Mouse (Mus musculus): ENCODE measurements around the gene Poc1b. TPM values are rescaled to one million over a fixed set of nuclear protein-coding genes. Genes with fewer than 3 reads are reported as not detected.
A peak's percentile ranks its signal among the peaks of the same experiment; 100 is the strongest.

The Poc1b gene
- polyA plus RNA-seq, 1 experiment, result 7.3 TPM

DNA sequence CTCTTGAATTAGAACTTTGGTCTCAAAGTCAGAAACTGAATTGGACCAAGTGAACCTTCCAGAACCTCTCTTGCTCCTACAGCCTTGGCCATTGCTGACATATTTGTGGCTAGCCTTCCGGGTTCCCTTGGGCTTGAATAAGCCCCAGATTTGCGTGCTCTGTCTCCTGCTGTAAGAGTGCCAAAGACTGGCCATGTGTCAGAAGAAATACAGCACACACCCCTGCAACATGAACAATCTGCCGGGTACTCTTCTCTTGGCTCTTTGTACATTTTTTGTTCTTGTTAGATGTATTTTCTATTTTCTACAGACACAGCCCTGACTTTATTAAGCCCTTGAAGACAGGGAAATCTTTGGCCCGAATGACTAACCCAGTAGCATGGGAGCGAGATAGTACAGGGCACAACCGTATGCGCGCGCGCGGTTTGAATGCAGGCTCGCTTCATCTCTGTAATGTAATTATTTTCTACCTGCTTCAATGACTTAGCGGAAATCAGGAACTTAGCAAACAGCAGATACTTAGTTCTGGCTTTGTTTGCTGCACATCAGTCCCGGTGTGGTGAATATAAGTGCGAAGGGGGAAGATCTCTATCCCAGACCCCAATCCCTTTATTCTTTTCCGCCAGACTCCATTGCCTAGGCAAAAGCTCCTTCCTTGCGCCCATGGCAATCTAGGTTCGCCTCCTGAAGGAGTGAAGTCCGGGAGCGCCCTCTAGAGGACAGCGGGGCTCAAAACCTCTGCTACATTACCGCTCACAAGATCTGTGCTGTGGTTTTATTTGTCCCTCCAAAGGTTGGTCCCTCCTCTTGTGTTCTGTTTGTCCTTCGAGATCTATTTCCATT, 22.2 kb upstream of the Poc1b start:
- 45% methylated on average over 23 of the region's 23 CpGs for WGBS
- TF ChIP-seq POLR2A (IDR thresholded peaks at IDR 0.05; ENCODE audit: borderline replicate concordance, extremely low read depth, low read depth, low read length), result no peak
- TF ChIP-seq CTCF (IDR thresholded peaks at IDR 0.05; ENCODE audit: insufficient read depth, low read length), result peak; percentile 88
- Histone ChIP-seq H3K4me1 (ENCODE audit: control insufficient read depth, insufficient read depth, low read length) (no peaks in the 10 kb centered on the region), H3K4me3 (replicated peaks; ENCODE audit: extremely low read depth, low read depth, low read length) (no peak overlapping the region)
- peak; percentile 87 for DNase-seq

- DNase-seq, result no peak
Observed at GRCm38 (mm10) chr10:99085240-99085587, 21.6 kb upstream of the Poc1b start.

GRCm38 (mm10) chr10:99086029-99086428, 20.8 kb upstream of the Poc1b start:
- no peak for DNase-seq
- TF ChIP-seq CTCF (IDR thresholded peaks at IDR 0.05; ENCODE audit: insufficient read depth, low read length), result no peak
- no peak for TF ChIP-seq POLR2A (IDR thresholded peaks at IDR 0.05; ENCODE audit: borderline replicate concordance, extremely low read depth, low read depth, low read length)
- H3K4me1 ChIP-seq (ENCODE audit: control insufficient read depth, insufficient read depth, low read length), result no peaks in the 10 kb centered on the region
- H3K4me3 ChIP-seq (replicated peaks; ENCODE audit: extremely low read depth, low read depth, low read length), result no peak overlapping the region
- 64% methylated on average over 6 of the region's 6 CpGs for WGBS

More at GRCm38 (mm10) chr10:99085240-99085587, 21.6 kb upstream of the Poc1b start:
- Histone ChIP-seq H3K4me1 (ENCODE audit: control insufficient read depth, insufficient read depth, low read length) (no peaks in the 10 kb centered on the region), H3K4me3 (replicated peaks; ENCODE audit: extremely low read depth, low read depth, low read length) (no peak overlapping the region)
- WGBS, result 54% methylated on average over 6 of the region's 6 CpGs
- TF ChIP-seq POLR2A (IDR thresholded peaks at IDR 0.05; ENCODE audit: borderline replicate concordance, extremely low read depth, low read depth, low read length), result no peak
- TF ChIP-seq CTCF (IDR thresholded peaks at IDR 0.05; ENCODE audit: insufficient read depth, low read length), result no peak

DNA sequence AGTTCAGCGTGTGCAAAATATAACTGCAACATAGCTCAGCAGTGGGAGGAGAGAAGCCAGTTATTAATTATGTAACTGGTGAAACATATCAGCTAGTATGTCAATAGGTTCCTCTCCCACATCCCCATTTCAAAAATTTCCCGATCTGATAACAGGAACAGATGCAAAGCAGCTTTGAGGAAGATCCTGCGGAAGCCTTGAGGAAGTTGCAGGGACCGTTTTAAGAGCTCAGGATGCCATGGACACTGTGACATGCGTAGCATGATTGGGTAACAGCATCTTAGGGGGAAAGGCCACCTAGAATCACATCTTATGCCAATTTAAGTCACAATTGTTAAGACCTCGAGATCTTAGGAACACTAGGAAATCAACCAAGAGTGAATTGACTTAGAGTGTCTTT, 16.9 kb upstream of the Poc1b start:
- no peak for DNase-seq
- 54% methylated on average over 6 of the region's 6 CpGs for WGBS
- no peaks in the 10 kb centered on the region for H3K4me1 ChIP-seq (ENCODE audit: control insufficient read depth, insufficient read depth, low read length)
- no peak overlapping the region for H3K4me3 ChIP-seq (replicated peaks; ENCODE audit: extremely low read depth, low read depth, low read length)
- no peak for TF ChIP-seq POLR2A (IDR thresholded peaks at IDR 0.05; ENCODE audit: borderline replicate concordance, extremely low read depth, low read depth, low read length)

- DNase-seq, result no peak
- 74% methylated on average over 2 of the region's 2 CpGs for WGBS
- TF ChIP-seq POLR2A (IDR thresholded peaks at IDR 0.05; ENCODE audit: borderline replicate concordance, extremely low read depth, low read depth, low read length) (no peak), CTCF (IDR thresholded peaks at IDR 0.05; ENCODE audit: insufficient read depth, low read length) (no peak)
- no peak overlapping the region for H3K4me3 ChIP-seq (replicated peaks; ENCODE audit: extremely low read depth, low read depth, low read length)
- no peaks in the 10 kb centered on the region for H3K4me1 ChIP-seq (ENCODE audit: control insufficient read depth, insufficient read depth, low read length)
Observed at GRCm38 (mm10) chr10:99093364-99093763, 13.5 kb upstream of the Poc1b start.

- no peaks in the 10 kb centered on the region for H3K4me1 ChIP-seq (ENCODE audit: control insufficient read depth, insufficient read depth, low read length)
- DNase-seq, result no peak
- WGBS, result 74% methylated on average over 2 of the region's 2 CpGs
- no peak for TF ChIP-seq CTCF (IDR thresholded peaks at IDR 0.05; ENCODE audit: insufficient read depth, low read length)
- TF ChIP-seq POLR2A (IDR thresholded peaks at IDR 0.05; ENCODE audit: borderline replicate concordance, extremely low read depth, low read depth, low read length), result no peak
- H3K4me3 ChIP-seq (replicated peaks; ENCODE audit: extremely low read depth, low read depth, low read length), result no peak overlapping the region
Observed at GRCm38 (mm10) chr10:99095114-99095513, 11.7 kb upstream of the Poc1b start.

DNA sequence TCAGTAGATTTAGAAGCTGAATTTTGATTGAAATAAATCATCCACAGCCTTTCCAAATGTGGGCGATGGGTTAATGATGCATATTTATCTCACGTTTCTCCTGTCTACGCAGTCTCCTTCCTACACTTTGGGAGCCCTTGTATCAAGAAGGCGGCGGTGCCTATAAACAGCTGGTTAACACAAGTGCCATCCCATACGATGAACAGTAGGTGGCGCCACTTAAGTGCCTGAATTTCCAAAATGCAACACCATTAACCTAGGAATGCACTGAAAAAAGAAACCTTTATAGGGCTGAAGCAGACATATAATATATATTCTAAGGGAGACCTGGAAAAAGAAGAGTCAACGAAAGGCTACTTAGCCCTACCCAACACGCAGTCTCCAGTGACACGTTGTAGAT, 9.5 kb upstream of the Poc1b start:
- H3K4me3 ChIP-seq (replicated peaks; ENCODE audit: extremely low read depth, low read depth, low read length), result no peak overlapping the region
- TF ChIP-seq POLR2A (IDR thresholded peaks at IDR 0.05; ENCODE audit: borderline replicate concordance, extremely low read depth, low read depth, low read length) (no peak), CTCF (IDR thresholded peaks at IDR 0.05; ENCODE audit: insufficient read depth, low read length) (peak; percentile 55)
- WGBS, result 57% methylated on average over 10 of the region's 10 CpGs
- no peak for DNase-seq
- H3K4me1 ChIP-seq (ENCODE audit: control insufficient read depth, insufficient read depth, low read length), result no peaks in the 10 kb centered on the region

- peaks cover 10% of the 10 kb centered on the region for H3K4me1 ChIP-seq (ENCODE audit: control insufficient read depth, insufficient read depth, low read length)
- 80% methylated on average over 3 of the region's 3 CpGs for WGBS
- H3K4me3 ChIP-seq (replicated peaks; ENCODE audit: extremely low read depth, low read depth, low read length), result no peak overlapping the region
- no peak for TF ChIP-seq POLR2A (IDR thresholded peaks at IDR 0.05; ENCODE audit: borderline replicate concordance, extremely low read depth, low read depth, low read length)
- no peak for TF ChIP-seq CTCF (IDR thresholded peaks at IDR 0.05; ENCODE audit: insufficient read depth, low read length)
- no peak for DNase-seq
Observed at GRCm38 (mm10) chr10:99105522-99105921, 1.3 kb upstream of the Poc1b start.

GRCm38 (mm10) chr10:99106311-99106702, 529 bp upstream of the Poc1b start:
- DNase-seq, result no peak
- no peak for TF ChIP-seq CTCF (IDR thresholded peaks at IDR 0.05; ENCODE audit: insufficient read depth, low read length)
- WGBS, result 24% methylated on average over 8 of the region's 8 CpGs
- peak overlapping the region; percentile 78 for H3K4me3 ChIP-seq (replicated peaks; ENCODE audit: extremely low read depth, low read depth, low read length)
- peaks cover 10% of the 10 kb centered on the region for H3K4me1 ChIP-seq (ENCODE audit: control insufficient read depth, insufficient read depth, low read length)

- peak within 1 kb of the TSS; percentile 78 for H3K4me3 ChIP-seq (replicated peaks; ENCODE audit: extremely low read depth, low read depth, low read length)
- under 1% methylated on average over 22 of the region's 22 CpGs for WGBS
- peaks cover 12% of the 10 kb centered on the region for H3K4me1 ChIP-seq (ENCODE audit: control insufficient read depth, insufficient read depth, low read length)
- DNase-seq, result peak; percentile 82
- TF ChIP-seq POLR2A (IDR thresholded peaks at IDR 0.05; ENCODE audit: borderline replicate concordance, extremely low read depth, low read depth, low read length), result peak; percentile 73; the same call in 1 of the 2 replicates
- TF ChIP-seq CTCF (IDR thresholded peaks at IDR 0.05; ENCODE audit: insufficient read depth, low read length), result peak; percentile 74
Observed at GRCm38 (mm10) chr10:99107964-99108363, 1.1 kb downstream of the Poc1b start, which contains the start of gene Galnt4. Gene Galnt4, plus strand, starts transcription at chr10:99108159.

Data from lung, adult 2 months (tissue).